Mouse (Mus musculus): ENCODE results near the gene Ier5. TPM values are rescaled to one million over a fixed set of nuclear protein-coding genes. Genes with fewer than 3 reads are reported as not detected.

Gene Ier5
- total RNA-seq (2021), result 10 to 100 TPM; 28.2 to 28.6 TPM

DNA sequence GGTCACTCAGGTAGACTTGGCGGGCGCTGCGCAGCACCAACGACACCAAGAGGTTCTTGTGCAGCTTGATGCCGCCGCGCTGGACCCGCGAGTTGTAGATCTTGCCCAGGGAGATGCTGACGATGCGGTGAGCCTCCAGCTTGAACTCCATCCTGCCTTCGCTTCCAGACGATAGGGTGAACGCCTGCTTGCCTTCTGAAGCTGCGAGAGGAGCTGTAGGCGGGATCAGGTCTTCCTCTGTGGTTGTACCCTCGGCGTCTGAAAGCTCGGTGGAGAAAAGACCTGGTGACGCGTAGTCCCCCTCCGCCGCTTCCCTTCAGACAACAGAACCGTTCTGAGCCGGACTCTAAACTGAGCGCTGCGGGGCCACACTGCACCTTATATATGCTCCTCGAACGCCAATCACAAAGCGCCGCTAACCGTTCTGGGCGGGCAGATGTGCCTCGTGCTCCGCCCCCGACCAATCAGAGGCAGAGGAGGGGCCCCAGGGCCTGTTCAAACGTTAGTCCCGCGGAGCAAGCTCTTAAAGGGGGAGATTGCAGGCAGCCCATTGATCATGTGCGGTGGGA lies at the start of gene Ier5:
Gene Ier5, minus strand, starts transcription at position 357 of the 569 bp plus-strand sequence.
- DNase-seq (ENCODE audit: extremely low spot score in 1 of 2, low spot score in 1 of 2), result peak; percentile 93 to 97

DNA sequence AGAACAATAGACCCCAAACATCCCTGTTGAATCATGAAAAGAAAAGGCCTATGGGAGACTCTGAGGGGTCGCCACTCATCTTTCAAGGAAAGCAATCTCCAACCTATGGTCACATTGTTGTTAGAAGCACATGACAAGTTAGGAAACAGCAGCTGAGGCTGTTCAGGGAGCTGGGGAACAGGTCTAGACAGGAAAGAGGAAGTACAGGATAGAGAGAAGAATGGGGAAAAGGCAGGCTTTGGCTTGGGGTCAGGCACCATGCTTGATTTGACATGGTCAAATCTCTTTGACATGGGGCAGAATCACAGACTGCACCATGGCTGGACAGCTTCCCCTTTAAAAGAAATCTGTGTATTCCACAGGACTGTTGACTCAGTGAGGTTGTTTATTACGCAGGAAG lies 47.8 kb upstream of the Ier5 start:
- DNase-seq (ENCODE audit: extremely low spot score in 1 of 2, low spot score in 1 of 2), result no peak

DNA sequence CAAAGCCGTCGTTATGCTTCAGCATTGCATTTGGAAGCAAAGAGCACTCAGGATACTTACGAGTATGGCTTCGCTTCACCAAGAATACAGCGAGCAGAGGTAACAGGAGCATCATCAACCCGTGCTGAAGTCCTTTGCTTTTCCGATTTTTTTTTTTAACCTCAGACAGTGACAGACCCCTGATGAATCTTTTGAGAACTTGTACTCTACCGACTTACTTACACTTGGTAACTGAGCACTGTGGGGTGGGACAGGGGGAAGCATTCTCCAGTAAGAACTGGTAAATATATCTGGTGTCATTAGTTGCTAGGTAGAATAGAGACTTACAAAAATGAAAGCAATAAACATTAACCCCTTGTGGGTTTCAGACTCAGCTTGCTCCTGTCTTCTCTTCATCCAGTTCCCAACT lies 47.1 kb upstream of the Ier5 start, which contains the start of gene Mr1:
Gene Mr1, minus strand, starts transcription at position 243 of the 409 bp plus-strand sequence.
- no peak for DNase-seq (ENCODE audit: extremely low spot score in 1 of 2, low spot score in 1 of 2)

DNA sequence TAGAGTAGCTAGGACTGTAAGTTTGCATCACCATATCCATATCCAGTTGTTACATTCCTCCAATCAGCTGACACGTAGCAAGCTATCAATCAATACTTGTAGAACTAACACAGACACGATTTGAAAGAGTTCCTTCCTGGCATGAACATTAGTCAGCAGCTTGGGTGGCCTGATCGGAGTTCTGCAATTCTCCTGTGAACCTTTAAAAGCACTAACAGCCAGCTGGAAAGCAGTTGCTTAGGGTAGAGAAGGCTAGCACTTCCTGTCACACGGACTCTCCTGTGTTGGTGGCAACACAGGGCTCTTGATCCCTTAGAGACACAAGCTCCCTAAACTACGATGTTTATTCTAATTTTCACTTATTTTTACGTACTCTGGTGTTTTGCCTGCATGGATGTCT lies 46.2 kb upstream of the Ier5 start:
- no peak for DNase-seq (ENCODE audit: extremely low spot score in 1 of 2, low spot score in 1 of 2)

DNA sequence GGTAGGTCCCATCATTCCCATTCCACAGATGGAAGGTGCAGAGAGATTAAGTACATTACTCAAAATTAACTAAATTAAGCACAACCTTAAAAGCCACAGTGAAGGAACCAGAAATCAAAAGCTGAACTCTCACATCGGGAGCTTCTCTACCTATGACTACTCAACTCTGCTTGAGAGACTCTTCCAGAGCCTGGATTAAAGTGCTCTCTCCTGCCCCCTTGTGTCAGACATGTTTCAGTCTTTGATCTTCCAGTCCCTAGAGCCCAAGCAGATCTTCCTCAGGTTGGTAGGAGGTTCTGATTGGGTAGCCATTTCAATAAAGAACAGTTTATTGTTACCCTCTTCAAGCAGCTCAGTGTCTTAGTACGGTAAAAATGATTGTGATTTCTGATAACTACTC lies 40.6 kb upstream of the Ier5 start:
- DNase-seq (ENCODE audit: extremely low spot score in 1 of 2, low spot score in 1 of 2), result peak in 1 of 2 experiments; percentile 67

DNA sequence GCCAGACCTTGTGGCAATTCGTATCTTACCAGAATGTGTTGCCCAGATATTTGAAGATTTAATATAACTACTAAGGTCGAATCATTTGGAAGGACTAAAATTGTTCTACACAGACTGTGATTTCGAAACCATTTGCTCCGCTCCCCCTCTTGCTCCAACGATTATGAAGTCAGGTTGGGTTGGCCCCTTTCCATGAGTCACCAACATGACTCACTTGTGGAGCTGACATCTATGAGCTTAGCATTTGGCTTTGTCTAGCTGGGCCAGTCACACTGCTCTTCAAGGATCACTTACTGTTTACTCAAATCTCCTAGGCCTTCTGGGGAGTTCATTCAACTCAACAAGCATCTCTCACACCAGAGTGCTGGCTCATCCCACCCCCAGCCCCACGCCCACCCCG lies 39.4 kb upstream of the Ier5 start:
- DNase-seq (ENCODE audit: extremely low spot score in 1 of 2, low spot score in 1 of 2), result no peak

DNA sequence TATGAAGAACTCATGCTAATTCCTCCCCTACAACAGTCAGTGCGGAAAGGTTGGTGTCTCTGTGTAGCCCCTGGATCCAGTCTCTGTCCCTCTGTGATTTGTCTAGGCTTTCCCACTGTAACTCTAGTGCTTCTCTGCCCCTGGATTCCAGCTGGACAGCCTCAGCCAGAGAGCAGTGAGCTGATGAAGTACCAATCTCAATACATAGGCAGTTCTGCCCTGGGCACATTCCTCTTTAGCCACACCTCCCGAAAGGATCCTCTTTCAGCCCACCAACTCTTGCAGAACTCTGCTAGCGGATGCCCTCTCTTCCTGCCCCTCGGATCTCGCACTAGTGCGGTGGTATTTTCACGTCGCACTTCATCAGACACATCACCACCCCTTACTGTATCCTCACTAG lies 35.4 kb upstream of the Ier5 start:
- no peak for DNase-seq (ENCODE audit: extremely low spot score in 1 of 2, low spot score in 1 of 2)

DNA sequence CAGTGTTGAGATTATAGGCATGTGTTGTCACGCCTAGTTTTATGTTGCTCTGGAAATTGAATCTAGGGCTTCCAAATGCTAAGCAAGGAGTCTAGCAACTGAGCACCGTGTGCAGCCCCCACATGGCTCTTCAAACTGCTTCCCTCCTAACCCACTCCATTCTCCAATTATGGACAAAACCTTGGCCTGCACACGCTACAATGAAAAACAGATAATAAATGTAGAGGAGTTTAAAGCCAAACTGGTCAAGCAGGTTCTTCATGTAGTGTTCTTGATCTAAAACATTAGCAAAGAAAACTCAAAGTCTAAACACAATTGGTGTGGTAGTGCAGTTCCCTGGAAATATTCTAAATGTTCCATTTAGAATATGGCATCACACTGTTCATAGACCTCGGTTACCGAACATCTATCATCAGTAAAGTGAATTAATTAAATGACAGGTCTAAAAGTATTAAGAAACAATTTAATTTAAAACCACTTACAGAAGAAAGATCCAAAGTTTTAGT lies 28.0 kb upstream of the Ier5 start:
- DNase-seq (ENCODE audit: extremely low spot score in 1 of 2, low spot score in 1 of 2), result no peak

DNA sequence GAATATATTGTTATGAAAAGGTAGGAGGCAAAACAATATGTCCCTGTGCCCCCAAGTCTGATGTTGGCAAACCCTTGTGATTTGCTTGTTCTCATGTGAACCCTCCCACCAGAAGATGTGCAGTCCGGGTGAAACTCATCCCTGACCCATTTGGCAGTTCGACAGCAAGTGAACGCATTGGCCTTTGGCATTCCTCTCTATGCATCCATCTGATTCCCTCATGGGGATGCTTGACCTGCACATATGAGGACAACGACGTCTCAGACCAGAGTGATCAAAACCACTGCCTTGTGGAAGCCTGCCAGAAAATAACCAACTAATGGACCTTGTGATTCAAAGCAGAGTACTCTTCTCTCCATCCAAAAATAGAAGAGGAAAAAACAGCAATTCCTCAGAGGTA lies 27.3 kb upstream of the Ier5 start:
- DNase-seq (ENCODE audit: extremely low spot score in 1 of 2, low spot score in 1 of 2), result no peak

DNA sequence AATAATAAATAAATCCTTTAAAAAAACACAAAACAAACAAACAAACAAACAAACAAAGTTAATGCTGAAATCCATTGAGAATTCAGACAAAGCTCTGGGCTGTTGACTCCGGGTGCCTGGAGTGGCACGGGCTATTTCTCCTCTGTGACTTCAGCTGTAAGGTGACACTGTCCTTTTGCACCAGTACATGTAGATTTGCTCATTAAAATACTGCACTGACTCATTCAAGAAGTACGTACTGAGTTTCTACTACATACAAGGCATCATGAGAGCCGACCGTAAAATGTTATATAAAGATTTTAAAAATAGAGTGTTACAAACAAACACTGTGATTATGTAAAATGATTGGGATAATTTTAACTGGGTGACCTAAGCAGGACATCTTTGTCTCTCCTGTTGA lies 25.0 kb upstream of the Ier5 start:
- no peak for DNase-seq (ENCODE audit: extremely low spot score in 1 of 2, low spot score in 1 of 2)

DNA sequence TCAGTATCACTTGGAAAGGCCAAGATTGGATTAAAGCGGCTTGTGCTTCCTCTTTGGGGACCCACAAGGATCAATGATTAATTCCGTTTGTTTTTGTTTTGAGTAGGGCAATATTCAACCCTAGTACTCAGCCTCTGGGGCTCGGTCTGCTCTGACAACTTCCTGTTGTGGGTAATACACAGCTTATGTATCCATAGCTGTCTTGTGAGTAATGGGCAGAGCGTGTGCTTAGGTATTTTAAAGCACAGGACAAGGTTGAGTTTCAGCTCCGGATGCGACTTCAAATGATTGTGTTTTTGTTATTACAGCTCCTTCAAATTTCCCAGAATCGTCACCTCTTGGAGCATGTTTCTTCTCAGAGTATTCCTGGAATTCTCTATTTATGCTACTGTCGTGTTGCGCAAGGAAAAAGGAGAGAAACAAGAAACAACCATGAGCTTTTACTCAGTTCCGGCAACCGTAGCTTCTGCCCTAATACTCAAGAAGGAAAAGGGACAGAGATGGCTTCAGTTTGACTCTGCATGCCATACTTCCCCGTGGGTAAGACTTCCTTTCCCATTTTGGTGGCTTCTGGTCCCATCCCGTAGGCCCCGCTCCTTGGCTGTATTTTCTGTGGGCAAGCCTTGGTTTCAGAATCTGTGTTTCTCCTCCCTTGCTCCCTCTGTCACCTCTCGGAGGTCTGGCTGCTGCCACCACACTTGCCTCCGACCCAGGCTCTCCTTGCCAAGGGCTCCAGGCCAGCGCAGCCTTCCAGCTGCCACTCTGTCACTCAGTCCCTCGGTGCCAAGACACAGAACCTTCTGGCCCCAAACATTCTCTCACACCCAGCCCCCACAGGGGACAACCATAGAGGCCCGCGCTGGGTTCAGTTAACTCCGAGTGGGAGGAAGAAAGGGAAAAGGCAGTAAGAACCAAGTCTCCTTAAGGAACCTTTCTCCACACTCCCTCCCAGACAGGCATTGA lies 22.8 kb upstream of the Ier5 start:
- peak in 1 of 2 experiments; percentile 29 for DNase-seq (ENCODE audit: extremely low spot score in 1 of 2, low spot score in 1 of 2)

DNA sequence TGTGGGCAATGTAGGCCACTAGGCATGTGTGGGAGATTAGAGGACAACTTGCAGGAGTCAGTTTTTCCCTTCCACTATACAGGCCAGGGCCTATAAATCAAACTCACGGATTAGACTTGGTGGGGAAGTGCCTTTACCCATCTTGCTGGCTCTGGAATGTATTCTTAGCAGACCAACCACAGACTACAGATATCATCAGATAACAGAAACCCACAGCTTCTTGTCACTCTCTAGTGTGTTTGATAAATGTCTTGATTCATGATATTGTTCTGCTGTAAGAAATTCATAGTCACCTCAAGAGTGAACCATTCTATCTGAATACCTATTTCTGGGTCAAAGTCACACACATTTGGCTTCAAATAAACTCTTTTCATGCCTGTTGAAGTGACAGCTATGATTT lies 20.3 kb upstream of the Ier5 start:
- no peak for DNase-seq (ENCODE audit: extremely low spot score in 1 of 2, low spot score in 1 of 2)

DNA sequence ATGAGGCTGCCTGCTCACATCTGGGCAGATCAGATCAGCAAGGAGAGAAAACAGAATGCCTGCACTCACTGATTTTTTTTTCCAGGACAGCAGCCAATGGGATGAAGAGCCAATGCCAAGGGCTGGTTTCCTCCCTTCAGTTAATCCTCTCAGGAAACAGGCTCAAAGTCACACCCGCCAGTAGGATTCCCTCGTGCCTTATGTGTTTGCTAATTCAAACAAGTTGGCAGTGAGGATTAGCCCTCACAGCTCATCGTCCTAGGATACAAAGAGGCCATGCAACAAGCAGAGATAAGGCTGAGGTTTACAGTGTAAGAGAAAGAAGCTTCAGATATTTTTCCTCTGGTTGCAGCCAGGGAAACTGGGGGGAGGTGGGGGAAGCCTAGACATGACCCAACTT lies 14.5 kb upstream of the Ier5 start:
- no peak for DNase-seq (ENCODE audit: extremely low spot score in 1 of 2, low spot score in 1 of 2)

DNA sequence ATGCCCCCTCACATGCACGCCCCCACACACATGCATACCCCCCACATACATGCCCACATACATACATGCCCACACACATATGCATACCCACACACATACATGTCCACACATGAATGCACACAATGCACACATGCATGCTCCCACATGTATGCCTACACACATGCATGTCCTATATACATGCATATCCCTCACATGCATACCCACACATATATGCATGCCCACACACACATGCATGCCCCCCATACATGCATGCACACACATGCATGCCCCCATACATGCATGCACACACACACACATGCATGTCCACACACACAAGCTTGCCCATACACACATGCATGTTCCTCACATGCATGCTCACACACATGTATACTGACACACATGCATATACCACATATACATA lies 13.4 kb upstream of the Ier5 start:
- DNase-seq (ENCODE audit: extremely low spot score in 1 of 2, low spot score in 1 of 2), result no peak

DNA sequence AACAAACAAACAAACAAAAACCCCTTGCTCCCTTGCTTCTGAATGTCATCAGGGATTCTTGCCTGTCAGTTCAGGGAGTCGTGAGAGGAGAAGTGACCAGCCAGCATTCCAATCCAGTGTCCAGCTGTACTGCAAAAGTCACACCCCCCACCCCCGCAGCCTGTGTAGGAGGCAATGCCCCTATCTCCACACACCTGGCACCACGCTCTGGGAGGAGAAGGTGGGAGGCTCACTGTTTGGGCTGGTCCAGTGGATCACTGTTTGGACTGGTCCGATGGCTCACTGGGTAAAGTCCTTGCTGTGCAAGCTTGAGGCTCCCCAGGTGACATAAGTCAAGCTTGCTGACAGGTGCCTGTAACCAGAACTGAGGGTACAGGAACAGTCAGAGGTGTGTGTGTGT lies 12.7 kb upstream of the Ier5 start:
- no peak for DNase-seq (ENCODE audit: extremely low spot score in 1 of 2, low spot score in 1 of 2)

DNA sequence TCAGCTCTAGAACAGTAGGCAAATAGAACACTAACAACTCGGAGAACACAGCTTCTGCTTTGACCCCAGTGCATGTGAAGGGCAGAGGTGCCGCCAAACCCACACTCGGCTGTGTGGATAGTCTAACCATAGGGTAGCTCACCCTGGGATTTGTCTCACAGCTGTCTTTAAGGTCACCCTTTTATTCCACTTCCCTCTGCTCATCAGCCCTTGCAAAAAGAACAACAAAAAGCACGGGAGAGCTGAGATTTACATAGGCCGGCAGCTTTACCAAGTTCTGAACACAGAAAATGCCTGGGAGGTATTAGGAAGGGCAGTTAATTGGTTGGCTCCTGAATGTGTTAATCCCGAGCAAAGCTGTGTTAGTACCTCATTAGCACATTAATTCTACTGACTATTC lies 12.1 kb upstream of the Ier5 start:
- DNase-seq (ENCODE audit: extremely low spot score in 1 of 2, low spot score in 1 of 2), result no peak

DNA sequence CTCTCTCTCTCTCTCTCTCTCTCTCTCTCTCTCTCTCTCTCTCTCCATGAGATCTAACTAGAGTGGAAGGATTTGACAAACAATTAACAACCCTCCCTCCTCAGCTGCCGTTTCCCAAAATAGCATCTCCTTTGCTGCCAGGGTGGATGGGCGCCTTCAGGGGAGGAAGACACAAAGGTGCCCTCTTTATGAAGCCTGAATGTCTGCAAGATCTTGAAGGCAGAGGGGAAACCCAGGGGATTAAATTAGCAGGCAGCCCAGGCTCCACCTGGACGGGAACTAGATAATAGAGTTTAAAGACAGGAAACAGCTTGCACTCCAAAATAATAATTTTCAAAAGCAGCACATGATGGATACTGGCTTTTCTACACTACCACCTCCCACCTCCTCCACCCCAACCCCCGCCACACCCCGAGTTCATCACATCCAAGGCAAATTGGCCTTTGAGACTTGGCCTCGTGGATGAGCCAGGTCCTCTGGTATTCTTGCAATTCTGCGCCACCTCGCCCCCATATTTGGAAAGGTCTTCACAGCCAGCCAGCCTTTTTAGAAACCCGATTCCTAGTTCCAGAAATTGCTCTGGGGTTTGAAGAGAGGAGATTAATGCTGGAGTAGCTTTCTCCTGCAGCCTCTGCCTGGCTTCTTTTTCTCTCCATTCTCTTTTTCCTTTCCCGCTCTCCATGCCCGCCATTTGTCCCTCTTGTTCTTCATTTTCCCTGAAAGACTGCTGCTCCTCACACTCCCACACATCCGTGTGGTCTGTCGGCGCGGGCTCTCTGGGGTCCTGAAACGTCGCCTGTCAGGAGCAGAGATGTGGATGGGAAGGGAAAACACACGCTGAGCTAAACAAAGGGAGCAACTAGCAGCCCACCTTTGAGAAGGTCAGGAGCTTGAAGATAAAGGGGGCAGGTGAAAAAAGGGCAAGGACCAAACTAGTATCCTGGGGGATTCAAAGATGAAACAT lies 10.2 kb upstream of the Ier5 start:
- no peak for DNase-seq (ENCODE audit: extremely low spot score in 1 of 2, low spot score in 1 of 2)

DNA sequence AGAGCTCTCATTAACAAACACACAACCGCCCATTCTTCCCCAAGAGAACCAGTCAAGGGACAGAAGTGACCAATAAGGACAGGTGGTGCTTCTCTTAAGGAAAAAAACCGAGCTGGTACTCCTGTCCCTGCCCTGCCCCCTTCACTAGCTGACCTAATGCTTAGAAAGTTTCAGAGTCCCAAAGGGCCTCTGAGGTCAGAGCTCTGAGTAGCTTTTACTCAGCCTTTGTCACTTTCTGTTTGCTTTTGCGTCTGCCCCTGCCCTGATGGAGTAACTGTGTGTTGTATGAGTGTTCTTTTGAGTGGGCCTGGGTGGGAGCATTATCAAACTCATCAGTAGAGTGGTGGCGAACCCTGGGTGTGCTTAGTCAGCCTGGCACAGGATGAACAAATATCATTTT lies 9.0 kb upstream of the Ier5 start:
- no peak for DNase-seq (ENCODE audit: extremely low spot score in 1 of 2, low spot score in 1 of 2)

DNA sequence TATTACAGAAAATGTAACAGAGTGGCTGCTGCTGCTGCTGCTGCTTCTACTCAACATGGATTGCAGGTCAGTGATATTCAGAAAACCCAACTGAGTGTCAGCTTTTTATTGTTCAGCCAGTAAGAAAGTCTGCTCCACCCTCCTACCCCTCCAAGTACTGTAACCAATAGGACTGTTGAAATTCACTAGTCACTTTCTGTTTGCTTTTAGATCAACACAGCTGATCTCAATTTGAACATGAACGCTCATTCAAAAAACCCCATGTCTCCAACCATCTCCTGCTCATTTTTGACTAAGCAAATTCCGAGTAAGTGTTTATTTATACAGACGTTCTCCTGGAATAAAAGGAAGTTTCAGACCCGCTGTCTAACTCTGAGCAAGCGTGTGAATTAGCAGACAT lies 8.4 kb upstream of the Ier5 start:
- DNase-seq (ENCODE audit: extremely low spot score in 1 of 2, low spot score in 1 of 2), result no peak

DNA sequence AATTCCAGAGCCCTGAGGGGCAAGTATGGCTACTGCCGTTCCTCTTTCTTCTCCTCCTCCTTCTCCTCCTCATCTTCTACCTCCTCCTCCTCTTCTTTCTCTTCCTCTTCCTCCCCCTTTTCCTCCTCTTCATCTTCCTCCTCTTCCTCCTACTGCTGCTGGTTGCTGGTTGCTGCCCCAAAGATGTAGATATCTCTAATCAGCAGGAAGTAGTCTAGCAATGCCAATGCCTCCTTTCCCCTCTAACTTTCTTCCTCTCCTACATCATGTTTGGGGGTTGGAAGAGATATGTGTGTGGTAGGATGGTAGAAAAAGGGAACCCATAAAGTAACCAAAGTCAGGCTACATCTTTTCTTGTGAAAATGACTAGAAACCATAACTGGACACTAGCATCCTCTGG lies 6.9 kb upstream of the Ier5 start:
- DNase-seq (ENCODE audit: extremely low spot score in 1 of 2, low spot score in 1 of 2), result no peak

DNA sequence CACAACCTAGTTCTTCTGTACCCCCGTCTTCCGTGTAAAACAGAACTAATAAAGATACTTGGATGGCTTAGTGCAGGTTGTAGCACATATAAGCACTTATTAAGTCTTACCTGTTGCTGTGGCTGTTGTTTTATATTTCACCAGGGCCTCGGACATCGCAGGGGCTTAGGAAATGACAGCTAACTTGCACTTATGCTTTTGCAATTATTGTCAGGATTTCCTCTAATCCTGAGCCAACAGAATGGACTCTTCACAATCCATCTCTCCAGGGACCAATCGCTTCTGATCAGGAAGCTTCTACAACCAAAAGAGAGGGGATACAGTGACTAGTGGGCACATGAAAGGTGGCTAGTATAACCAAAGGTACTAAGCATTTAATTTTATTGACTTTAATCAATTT lies 4.6 kb upstream of the Ier5 start:
- no peak for DNase-seq (ENCODE audit: extremely low spot score in 1 of 2, low spot score in 1 of 2)

Data from layer of hippocampus, postnatal 25 days (tissue).